Mouse (Mus musculus) thymus, adult 2 months (tissue): ENCODE data around the gene Tacr3.

Experiments used
- CTCF ChIP-seq: fragments of 200-500 bp; IDR thresholded peaks from 2 replicates; pipeline ENCODE4 v1.5.1; 2012; ENCODE audit warnings: mild to moderate bottlenecking, control low read depth, low read length, moderate library complexity, borderline replicate concordance; ENCODE audit not compliant: control insufficient read depth, poor library complexity, insufficient read depth; ENCODE audit errors: extremely low read depth
- POLR2A ChIP-seq: fragments of 200-500 bp; IDR thresholded peaks from 2 replicates; pipeline ENCODE4 v1.6.1; 2012; ENCODE audit warnings: mild to moderate bottlenecking, low read length, control low read depth, moderate library complexity; ENCODE audit not compliant: control insufficient read depth, poor library complexity, insufficient read depth; ENCODE audit errors: extremely low read depth

- TF ChIP-seq POLR2A (no peak), CTCF (no peak)
Observed at GRCm38 (mm10) chr3:134828492-134828874, 324 bp upstream of the Tacr3 start.
